Mouse (Mus musculus) ES-E14 (cell line): Measurements from ENCODE around the gene Trim21. TPM values are rescaled to one million over a fixed set of nuclear protein-coding genes. Genes with fewer than 3 reads are reported as not detected.
A peak's percentile ranks its signal among the peaks of the same experiment; 100 is the strongest.

Experiments used
- DNase-seq: peaks from one replicate; pipeline ENCODE4 v3.0.0-alpha.2; 2013; ENCODE audit warnings: low read depth, low spot score
- H3K27ac ChIP-seq: 2 replicates; pipeline ENCODE4 v1.5.1; 2012; ENCODE audit warnings: low read depth, mild to moderate bottlenecking, low read length, moderate library complexity, mixed read lengths; ENCODE audit not compliant: poor library complexity, insufficient read depth, severe bottlenecking
- H3K36me3 ChIP-seq: 2 replicates; pipeline ENCODE4 v1.6.1; 2012; ENCODE audit warnings: mild to moderate bottlenecking, low read length, moderate library complexity, mixed read lengths; ENCODE audit not compliant: control insufficient read depth, poor library complexity, insufficient read depth, severe bottlenecking
- H3K4me1 ChIP-seq, 2 experiments: fragments of 150-350 bp in 1 of 2; sonication (generic) in 1 of 2; 2 replicates each; pipeline ENCODE4 v1.6.1; 2012; ENCODE audit warnings: low read length in 2 of 2, mild to moderate bottlenecking in 1 of 2, mixed read lengths in 1 of 2; ENCODE audit not compliant: control insufficient read depth in 2 of 2, insufficient read depth in 2 of 2, poor library complexity in 1 of 2
- H3K4me3 ChIP-seq, 2 experiments: fragments of 150-350 bp in 1 of 2; sonication (generic) in 1 of 2; 2 replicates each; pipeline ENCODE4 v1.5.1; 2012; ENCODE audit warnings: low read length in 2 of 2, low read depth in 1 of 2, mild to moderate bottlenecking in 1 of 2, mixed read lengths in 1 of 2; ENCODE audit not compliant: insufficient read depth in 1 of 2, poor library complexity in 1 of 2, severe bottlenecking in 1 of 2
- H3K9ac ChIP-seq: 2 replicates; pipeline ENCODE4 v1.6.1; 2012; ENCODE audit warnings: low read depth, mild to moderate bottlenecking, low read length, mixed read lengths; ENCODE audit not compliant: poor library complexity, insufficient read depth, severe bottlenecking
- H3K9me3 ChIP-seq: fragments of 150-350 bp; sonication (generic); 2 replicates; pipeline ENCODE4 v1.6.1; 2012; ENCODE audit warnings: low read depth, mild to moderate bottlenecking, low read length; ENCODE audit not compliant: control insufficient read depth, insufficient read depth
- CHD2 ChIP-seq: IDR thresholded peaks from 2 replicates; pipeline ENCODE4 v1.6.1; 2014; ENCODE audit warnings: mild to moderate bottlenecking, low read depth, low read length, inconsistent platforms
- HCFC1 ChIP-seq: IDR thresholded peaks from 2 replicates; pipeline ENCODE4 v1.6.1; 2012; ENCODE audit warnings: low read length, inconsistent platforms, borderline replicate concordance; ENCODE audit not compliant: insufficient read depth
- MAFK ChIP-seq: IDR thresholded peaks from 2 replicates; pipeline ENCODE4 v1.6.1; 2014; ENCODE audit warnings: mild to moderate bottlenecking, low read depth, low read length, inconsistent platforms; ENCODE audit not compliant: insufficient read depth
- ZC3H11A ChIP-seq: IDR thresholded peaks from 2 replicates; pipeline ENCODE4 v1.6.1; 2012; ENCODE audit warnings: low read depth, mild to moderate bottlenecking, inconsistent platforms, low read length, borderline replicate concordance
- ZNF384 ChIP-seq: IDR thresholded peaks from 2 replicates; pipeline ENCODE4 v1.6.1; 2012; ENCODE audit warnings: low read depth, low read length, inconsistent platforms
- in situ Hi-C, 2 experiments: fragments of 600-800 bp; cut with MboI; formaldehyde crosslinking; loops; one replicate each; pipeline ENCODE4 v1.15.1; 2025; ENCODE audit warnings: low sequenced_read_pairs in 2 of 2, inconsistent platforms in 1 of 2; ENCODE audit not compliant: unreplicated experiment in 2 of 2
- total RNA-seq: library from RNA; depleted of rRNA; stranded (reverse); fragments of 300-350 nt; gene quantifications from 2 replicates; pipeline ENCODE4 v1.2.3, GENCODE M21; 2012

The Trim21 gene
- total RNA-seq, 1 experiment, result 6.2 TPM

- Histone ChIP-seq H3K4me3 (no peak overlapping the region), H3K4me1 (peaks cover 0 to 3% of the 10 kb centered on the region in 2 experiments; a peak in 1 of 4 replicates), H3K9ac (no peak overlapping the region), H3K9me3 (no peaks in the 10 kb centered on the region), H3K36me3 (no peaks in the 10 kb centered on the region), H3K27ac (no peak overlapping the region)
- DNase-seq, result no peak
- TF ChIP-seq MAFK (no peak), HCFC1 (no peak), ZNF384 (no peak), ZC3H11A (no peak), CHD2 (no peak)
- in situ Hi-C loops, result loop anchor here (25.0 kb wide), 2 partner anchors 396 to 596 kb away; partner anchors contain the start of genes Olfr571 (in 1 of the 2) and Olfr572 (in 1 of the 2)
Observed at GRCm38 (mm10) chr7:102516261-102517050, 48.8 kb downstream of the Trim21 start.

GRCm38 (mm10) chr7:102514144-102514543 lies 51.1 kb downstream of the Trim21 start:
- Histone ChIP-seq H3K4me1 (peaks cover 0 to 3% of the 10 kb centered on the region in 2 experiments; a peak in 1 of 4 replicates), H3K36me3 (no peaks in the 10 kb centered on the region), H3K9ac (no peak overlapping the region), H3K4me3 (no peak overlapping the region), H3K9me3 (no peaks in the 10 kb centered on the region), H3K27ac (no peak overlapping the region)
- DNase-seq, result no peak
- in situ Hi-C loops, result loop anchor here (25.0 kb wide), 2 partner anchors 398 to 598 kb away; partner anchors contain the start of genes Olfr571 (in 1 of the 2) and Olfr572 (in 1 of the 2)
- TF ChIP-seq ZNF384 (no peak), ZC3H11A (no peak), CHD2 (no peak)

GRCm38 (mm10) chr7:102512814-102513435 lies 52.4 kb downstream of the Trim21 start:
- H3K27ac ChIP-seq, result no peak overlapping the region
- TF ChIP-seq ZC3H11A (peak; percentile 41; the same call in 1 of the 2 replicates), MAFK (no peak)
- no peaks in the 10 kb centered on the region for H3K9me3 ChIP-seq
- H3K36me3 ChIP-seq, result no peaks in the 10 kb centered on the region
- peaks cover 0 to 3% of the 10 kb centered on the region in 2 experiments; a peak in 1 of 4 replicates for H3K4me1 ChIP-seq
- peak overlapping the region; percentile 80 for H3K9ac ChIP-seq
- in situ Hi-C loops, result loop anchor here (25.0 kb wide), 2 partner anchors 399 to 599 kb away; partner anchors contain the start of genes Olfr571 (in 1 of the 2) and Olfr572 (in 1 of the 2)
- peak; percentile 58 for DNase-seq
- H3K4me3 ChIP-seq, result peak overlapping the region; percentile 65 to 71

- Histone ChIP-seq H3K9ac (no peak overlapping the region), H3K4me3 (no peak overlapping the region), H3K27ac (no peak overlapping the region), H3K9me3 (no peaks in the 10 kb centered on the region), H3K4me1 (peaks cover 0 to 3% of the 10 kb centered on the region in 2 experiments; a peak in 1 of 4 replicates), H3K36me3 (no peaks in the 10 kb centered on the region)
- no peak for TF ChIP-seq CHD2
- no peak for TF ChIP-seq HCFC1
- no peak for TF ChIP-seq ZC3H11A
- no peak for TF ChIP-seq MAFK
- no peak for TF ChIP-seq ZNF384
- in situ Hi-C loops, result loop anchor here (25.0 kb wide), 2 partner anchors 400 to 600 kb away; partner anchors contain the start of genes Olfr571 (in 1 of the 2) and Olfr572 (in 1 of the 2)
- DNase-seq, result no peak
Observed at GRCm38 (mm10) chr7:102511927-102512326, 53.4 kb downstream of the Trim21 start.
